Mouse (Mus musculus) frontal cortex, postnatal 36 days (tissue): ENCODE measurements around the gene Cep57l1.
"Not testable (repeated sequence)": the region's sequence is repeated elsewhere in the genome, so short reads cannot be mapped to it uniquely, and the experiment has no call there.

Experiments used
- DNase-seq, 2 experiments: peaks; one replicate each; pipeline ENCODE4 v3.0.0; 2022; ENCODE audit warnings: low spot score in 2 of 2

The Cep57l1 gene

DNA sequence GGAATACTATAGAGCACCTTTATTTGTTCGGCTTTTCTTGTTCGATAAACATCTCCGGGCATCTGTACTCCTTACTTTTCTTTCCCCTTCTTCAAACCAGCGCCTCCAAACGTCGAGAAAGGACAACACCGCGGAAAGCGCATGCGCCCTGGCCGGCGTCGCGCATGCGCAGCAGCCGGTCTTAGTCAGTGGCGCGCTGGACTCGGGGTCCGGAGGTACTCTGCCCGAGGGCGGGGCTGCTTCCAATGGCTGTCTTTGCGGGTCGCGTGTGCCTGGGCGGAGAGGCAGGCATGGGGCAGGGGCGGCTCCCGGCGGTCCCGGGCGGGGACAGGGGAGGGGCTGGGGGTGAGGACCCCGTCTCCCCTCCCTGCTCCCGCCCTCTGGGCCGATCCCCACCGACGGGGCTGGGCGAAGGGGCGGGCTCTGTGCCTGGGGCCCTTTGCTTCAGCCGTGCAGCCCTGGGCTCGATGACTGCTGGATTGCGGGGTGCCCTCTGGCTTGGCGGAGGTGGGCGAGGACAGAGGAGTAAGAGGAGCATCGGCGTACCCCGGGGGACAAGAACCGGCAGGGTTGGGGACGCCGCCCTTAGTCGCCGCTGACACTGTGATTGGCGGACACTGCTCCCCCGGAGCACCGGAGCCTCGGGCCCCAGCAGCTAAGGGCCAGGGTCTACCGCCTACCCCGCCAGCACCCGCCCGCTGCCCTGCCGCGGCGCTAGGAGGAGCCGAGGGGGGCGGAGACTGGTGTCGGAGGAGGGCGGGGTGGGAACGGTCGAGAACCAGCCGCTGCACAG lies at the start of gene Cep57l1, which contains the start of gene Sesn1:
Gene Cep57l1, minus strand, starts transcription at position 101 of the 793 bp plus-strand sequence.
Gene Sesn1, plus strand, starts transcription at position 165 of the 793 bp plus-strand sequence.
- DNase-seq, result peak; percentile 90 to 95

DNA sequence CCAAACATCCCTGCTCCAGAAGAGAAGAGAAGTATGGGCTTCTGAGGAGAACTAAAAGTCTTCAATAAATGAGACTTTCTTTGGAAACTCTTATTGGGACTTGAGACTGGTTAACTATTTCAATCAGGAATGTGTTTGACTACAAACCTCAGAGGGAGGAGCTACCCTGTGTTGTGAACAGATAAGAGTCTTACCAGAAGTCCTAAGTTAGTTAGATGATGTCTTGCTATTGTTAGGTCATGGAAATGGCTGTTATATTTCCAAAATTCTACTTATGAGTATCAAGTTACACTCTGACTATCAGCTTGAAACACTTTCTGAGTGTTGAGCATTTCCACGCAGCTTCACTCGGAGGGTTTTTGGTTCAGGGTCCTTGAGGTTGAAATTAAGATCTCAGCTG lies 39.0 kb upstream of the Cep57l1 start:
- DNase-seq, result no peak

DNA sequence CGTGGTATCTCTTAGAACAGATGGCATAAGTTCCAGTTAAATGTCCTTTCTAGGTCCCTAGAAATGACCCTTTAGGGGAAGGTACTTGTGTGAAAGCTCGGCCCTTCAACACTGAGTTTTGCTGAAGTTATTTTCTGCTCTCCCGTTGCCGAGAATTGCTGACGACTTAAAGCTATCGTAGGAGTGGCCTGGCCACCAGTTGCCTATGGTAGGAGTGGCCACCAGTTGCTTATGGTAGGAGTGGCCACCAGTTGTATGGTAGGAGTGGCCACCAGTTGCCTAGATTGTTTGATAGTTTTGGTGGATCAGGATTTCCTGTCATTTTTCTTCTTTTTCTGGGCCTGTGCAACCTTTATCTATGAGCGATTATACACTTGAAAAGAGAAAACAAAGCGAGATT lies 38.1 kb upstream of the Cep57l1 start:
- no peak for DNase-seq

DNA sequence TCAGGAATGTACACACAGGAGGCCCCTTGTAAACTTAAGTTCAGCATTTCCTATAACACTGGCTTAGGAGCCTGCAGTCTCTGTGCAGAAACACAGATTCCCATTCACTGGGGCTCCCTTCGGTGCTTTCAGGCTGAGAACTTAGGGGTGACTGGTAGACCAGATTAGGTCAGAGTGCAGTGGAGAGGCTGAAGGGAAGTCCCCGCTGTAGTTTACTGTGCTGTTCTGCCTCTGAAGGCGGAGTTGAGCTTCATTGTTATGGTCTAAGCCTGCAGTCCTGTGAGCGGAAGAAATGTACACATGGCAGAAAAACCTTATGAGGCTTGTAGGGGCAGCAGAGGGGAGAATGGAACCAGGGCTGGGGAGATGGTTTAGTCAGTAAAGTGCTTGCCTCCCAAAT lies 29.2 kb upstream of the Cep57l1 start:
- no peak for DNase-seq

DNA sequence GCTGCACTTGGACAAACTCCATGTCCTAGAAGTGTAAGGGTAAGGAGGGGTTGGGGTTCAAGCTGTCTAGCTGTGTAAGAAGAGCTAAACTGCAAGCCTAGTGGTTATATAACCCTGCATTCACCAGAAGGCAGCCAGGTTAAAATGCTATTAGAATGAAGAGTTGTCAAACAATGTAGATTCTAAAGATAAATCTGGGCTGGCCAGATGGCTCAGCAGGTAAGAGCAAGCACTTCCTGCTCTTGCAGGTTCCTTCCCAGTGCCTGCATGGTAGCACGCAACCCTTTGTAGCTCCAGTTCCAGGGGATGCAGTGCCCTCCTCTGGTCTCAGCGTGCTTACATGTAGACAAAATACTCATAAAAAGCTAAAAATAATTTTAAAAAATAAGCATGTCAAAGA lies 24.5 kb upstream of the Cep57l1 start:
- no peak for DNase-seq

DNA sequence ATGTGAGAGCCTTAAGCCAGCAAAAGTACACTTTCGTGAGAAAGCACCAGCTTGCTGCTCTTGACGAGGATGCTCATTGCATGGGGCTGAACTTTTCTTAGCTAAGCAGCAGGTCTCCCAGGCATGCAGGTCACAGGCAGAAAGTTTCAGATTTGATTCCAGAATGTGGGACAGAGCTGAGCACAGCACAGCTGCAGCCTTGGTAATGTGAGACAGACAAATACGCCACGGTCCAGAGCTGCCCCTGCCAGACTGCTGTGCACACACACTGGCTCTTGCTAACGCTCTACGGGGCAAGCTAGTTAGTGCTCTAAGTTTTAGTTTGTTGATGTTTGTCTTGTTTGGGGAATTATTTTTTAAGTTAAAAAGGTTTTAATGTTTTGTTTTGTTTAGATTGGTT lies 22.5 kb upstream of the Cep57l1 start:
- DNase-seq, result no peak

DNA sequence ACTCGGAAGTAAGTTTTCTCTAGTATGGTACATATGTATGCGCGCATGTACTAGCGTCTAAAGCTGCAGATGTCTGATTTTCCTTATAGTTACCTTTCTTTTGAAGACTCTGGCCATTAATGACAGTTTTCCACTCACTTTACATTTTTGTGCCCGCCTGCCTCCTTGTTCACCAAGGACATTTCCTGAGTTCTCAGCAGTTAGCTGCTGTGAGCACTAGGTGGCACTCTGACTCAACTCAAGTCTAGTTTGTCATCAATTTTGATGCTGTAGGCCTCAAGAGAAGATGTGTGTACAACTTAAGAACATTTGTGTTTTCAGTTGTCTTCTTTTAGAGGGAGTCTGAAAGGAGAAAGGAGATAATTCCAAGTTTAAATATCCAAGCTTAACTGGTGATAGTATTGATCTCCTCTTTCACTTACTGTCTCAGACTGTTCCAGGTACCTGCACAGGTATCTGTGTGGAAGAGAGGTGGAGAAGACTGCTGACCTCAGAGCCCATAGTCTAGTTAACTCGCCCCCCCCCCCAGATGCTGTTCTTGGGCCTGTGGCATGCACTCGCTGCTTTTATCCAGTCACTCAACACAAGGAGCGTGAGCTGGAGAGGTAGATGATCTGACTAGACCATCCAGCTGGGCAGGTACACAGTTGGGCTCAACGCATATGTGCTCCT lies 21.3 kb upstream of the Cep57l1 start:
- DNase-seq, result peak; percentile 65 to 83

DNA sequence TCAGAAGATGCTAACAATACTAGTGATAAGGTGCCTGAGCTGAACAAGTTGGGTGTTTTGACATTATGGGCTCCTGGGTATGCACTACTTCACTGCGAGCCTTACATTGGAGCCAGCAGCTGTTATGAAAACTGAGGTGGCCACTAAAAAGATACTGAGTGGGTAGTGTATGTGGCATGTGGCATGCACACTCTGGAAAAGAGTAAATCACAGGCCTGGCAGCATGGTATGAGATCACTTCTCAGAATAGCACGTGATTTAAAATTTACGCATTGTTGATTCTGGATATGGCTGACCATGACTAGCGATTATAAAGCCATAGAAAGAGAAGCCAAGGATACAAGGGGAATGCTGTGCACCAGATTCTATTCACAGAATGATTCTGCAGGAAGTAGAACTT lies 20.8 kb upstream of the Cep57l1 start:
- DNase-seq, result no peak

DNA sequence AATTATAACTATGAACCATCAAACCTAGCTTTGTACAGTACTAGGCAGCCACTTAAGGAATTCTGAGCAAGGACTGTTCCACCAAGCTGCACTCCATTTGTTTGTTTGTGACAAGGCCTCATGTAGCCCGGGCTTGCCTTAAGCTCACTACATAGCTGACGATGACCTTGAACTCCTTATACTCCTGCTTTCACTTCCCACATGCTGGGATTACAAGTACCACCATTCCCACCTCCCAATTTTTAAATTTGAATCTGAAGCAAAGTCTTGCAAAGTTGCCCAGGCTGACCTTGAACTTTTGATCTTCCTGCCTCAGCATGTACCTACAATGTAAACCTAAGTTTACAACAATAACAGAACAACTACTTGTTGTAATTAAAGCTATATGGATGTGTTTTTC lies 20.3 kb upstream of the Cep57l1 start:
- no peak for DNase-seq

DNA sequence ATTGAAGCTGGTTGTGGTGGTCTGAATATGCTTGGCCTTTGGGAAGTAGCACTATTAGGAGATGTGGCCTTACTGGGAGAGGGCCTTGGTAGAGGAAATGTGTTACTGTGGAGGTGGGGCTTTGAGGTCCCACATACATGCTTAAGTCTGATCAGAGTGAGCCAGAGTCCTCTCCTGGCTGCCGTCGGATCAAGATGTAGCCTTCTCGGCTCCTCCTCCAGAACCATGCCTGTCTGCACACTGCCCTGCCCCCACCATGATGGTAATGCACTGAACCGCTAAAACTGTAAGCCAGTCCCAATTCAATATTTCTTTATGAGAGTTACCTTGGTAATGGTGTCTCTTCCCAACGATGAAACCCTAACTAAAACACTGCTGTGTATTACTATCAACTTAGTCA lies 19.5 kb upstream of the Cep57l1 start:
- DNase-seq, result no peak

DNA sequence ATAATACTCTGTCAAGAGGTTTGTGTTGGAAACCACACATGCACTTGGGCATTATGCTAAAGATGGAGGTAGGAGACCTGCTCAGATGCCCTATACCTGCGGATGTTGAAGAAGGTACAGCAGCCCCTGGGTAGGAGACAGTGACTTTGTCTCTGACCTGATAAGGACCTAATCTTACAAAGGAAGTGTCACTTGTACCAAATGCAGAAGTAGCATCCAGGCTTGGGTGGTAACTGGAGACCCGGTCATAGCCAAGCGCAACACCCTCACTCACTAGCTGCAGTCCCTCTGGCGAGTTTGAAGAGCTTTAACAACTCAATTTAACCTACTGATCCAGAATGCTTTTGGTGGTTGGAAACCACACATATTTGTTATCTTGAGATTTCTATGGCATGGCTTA lies 18.1 kb upstream of the Cep57l1 start:
- DNase-seq, result no peak

DNA sequence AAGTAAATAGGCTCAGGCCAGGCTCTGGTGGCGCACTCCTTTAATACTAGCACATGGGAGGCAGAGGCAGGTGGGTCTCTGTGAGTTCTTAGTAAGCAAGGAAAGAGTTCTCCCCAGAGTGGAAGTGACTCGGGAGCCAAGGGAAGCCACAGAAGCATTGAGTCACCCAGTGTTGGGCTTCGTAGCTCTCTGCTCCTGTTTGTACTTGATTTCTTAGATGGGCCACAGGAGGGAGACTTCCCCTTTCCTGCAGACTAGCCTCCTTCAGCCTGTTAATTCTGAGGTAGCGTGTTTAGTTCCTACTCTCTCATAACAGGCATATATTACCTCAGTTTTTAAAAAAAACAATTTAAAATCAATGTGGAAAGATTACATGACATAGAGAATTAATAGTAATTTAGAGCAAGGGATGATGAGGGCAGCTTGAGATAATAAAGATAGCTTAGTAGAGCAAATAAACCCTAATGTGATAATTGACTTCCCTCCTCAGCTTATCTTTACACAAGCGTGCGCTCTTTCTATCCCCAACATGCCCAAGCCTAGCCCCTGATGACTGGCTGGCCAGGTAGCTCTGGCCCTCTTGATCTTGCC lies 16.9 kb upstream of the Cep57l1 start:
- DNase-seq, result no peak

DNA sequence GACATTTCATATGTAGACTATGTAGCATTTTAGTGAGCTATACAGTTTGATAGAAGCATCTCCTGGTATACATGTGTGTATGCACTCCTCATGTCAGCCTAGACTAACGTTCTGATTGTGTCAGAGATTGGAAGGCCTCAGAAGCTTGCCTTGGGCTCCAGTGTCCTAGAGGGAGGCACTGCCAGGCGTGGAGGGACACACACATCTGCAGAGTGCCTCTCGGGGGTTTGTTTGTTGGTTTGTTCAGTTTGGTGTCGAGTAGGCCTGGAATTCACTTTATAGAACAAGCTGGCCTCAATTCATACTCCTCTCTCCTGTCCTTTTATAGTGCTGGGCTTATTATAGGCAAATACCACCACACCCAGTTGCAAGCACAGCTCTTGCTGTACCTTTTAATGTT lies 16.3 kb upstream of the Cep57l1 start:
- DNase-seq, result no peak

DNA sequence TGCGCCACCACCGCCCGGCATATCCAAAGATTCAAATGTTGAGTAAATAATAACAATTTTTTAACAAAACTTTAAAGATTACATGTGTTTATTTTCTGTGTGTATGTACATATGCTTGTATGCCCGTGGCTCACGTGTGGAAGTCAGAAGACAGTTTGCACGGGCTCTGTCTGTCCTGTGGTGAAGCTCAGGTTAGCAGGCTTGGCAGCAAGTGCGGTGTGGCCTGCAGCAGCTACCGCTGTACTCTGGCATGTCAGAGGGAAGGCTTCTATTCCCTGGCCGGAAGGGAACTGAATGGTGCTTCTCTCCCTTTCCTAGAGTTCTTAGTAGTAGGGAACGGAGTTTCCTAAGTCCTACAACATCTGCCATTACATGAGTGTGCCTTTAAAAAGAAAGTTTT lies 15.4 kb upstream of the Cep57l1 start:
- no peak for DNase-seq

DNA sequence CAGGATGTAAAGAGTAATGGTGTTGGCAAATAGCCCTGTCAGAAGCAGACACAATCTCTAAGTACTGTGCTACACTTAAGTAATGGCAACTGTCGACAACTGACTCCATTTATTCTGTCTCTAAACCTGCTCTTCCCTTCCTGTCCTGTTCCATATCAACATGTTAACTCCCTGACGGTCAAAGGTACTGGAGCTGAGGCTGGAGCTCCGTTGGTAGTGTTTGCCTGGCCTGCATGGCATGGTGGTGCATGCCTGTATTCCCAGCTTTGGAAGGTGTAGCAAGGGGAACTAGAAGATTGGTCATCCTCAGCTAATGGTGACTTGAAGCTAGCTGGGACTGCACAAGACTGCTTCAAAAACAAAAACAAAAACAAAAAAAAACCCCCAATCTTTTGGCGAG lies 14.2 kb upstream of the Cep57l1 start:
- DNase-seq, result no peak

DNA sequence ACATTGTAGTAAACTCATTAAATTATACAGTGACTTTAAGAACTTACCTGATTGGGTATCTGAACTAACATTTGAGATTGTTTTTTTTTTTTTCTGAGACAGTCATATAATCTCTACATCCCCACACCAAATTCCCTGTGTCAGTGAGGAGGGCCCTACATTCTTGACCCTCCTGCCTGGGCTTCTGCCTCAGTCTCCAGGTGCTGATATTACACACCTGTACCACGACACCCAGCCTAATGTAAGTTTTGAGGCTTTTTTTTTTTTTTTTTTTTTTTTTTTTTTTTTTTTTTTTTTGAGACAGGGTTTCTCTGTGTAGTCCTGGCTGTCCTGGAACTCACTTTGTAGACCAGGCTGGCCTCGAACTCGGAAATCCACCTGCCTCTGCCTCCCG lies 13.6 kb upstream of the Cep57l1 start:
- DNase-seq, result not testable (repeated sequence)

DNA sequence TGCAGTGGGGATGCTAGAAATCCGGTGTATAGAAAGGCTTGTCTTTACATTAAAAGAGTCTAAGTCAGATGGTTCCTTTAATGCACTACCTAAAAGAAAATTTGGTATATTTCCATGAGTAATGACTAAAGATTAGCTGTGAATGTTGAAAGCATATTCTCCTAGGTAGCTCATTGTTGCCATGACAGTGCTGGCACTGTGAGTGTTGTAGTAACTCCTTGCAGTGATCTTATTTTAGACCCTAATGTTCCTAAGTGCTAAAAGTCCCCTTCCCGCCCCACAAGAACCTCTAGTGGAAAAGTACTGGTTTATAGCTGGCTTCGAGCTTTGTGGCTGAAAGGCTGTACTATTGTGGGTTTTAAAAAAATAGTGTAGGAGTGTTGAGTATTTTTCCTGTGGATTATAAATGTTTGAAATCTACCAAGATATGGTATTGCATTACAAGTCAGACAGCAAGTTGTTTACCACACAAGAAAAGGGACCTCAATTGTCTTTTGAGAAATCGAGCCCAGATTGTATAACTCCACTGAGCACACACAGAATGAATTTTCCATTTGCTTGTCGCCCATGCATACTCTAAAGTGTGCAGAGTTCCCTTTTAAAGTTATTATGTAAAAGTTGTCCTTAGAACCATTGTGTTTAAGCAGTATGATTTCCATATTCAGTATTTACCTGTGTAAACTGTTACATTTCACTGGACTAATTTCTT lies 13.1 kb upstream of the Cep57l1 start:
- DNase-seq, result peak in 1 of 2 experiments; percentile 47

DNA sequence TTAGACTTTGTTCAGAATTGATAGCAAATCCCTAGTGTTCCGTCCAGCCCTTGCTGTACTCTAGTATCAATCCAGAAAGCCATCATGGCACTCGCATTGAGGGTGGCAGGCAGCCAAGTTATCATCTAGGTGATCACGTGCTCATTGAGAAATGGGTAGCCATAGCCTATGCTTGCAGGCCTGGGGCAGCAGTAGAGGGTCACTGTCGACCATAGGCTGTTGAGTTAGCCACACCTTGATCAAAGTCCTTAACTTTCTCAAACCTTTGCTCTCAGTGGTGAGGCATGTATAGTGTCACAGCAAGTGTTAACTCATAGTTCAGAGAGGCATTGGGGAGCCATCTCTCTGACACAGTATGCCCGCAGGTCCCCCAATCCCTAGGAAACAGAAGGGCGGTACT lies 11.5 kb upstream of the Cep57l1 start:
- no peak for DNase-seq

DNA sequence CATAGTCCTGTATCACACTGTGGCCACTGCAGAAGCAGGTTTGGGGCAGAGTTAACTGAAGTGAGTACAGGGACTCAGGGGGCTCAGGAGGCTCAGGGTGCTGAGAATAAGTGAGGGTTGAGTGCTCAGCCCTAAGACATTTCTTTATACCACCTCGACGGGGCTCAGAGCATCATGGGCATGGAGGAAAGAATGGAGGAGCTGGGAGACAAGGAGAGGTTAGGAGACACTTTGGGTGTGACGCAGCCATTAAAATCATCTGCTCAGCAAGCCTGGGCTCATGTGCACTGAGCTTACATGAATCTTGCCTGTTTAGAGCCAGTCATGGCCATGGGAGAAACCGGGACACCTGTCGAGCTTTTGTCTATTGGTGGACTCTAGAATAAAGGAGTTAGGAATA lies 10.7 kb upstream of the Cep57l1 start:
- no peak for DNase-seq

DNA sequence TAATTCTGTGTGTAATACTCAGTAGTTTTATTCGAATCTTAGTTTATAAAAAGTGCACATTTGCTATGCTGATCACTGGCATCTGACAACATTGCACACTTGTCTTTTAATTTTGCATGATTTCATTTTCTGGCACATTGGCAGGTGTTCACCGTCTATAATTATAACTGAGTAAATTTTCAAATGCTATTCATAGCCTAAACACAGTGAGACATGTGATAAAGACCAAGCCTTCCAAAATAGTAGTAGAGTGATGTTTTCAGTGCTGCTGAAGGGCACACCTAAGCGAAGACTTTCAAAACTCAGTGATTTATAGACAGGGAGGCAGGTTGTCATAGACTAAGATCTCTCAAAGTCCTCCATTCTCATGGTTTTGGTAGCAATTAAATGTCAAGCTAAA lies 9.6 kb upstream of the Cep57l1 start:
- DNase-seq, result no peak

DNA sequence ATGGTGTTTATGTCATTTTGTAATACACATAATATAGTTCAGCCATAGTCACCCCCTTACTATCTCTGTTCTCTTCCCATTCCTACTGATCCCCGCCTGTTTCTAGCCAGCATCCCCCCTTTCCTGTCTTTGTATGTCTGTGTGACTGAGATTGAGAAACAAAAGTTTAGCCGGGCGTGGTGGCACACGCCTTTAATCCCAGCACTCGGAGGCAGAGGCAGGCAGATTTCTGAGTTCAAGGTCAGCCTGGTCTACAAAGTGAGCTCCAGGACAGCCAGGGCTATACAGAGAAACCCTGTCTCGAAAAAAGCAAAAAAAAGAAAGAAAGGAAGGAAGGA lies 9.0 kb upstream of the Cep57l1 start:
- DNase-seq, result not testable (repeated sequence)

DNA sequence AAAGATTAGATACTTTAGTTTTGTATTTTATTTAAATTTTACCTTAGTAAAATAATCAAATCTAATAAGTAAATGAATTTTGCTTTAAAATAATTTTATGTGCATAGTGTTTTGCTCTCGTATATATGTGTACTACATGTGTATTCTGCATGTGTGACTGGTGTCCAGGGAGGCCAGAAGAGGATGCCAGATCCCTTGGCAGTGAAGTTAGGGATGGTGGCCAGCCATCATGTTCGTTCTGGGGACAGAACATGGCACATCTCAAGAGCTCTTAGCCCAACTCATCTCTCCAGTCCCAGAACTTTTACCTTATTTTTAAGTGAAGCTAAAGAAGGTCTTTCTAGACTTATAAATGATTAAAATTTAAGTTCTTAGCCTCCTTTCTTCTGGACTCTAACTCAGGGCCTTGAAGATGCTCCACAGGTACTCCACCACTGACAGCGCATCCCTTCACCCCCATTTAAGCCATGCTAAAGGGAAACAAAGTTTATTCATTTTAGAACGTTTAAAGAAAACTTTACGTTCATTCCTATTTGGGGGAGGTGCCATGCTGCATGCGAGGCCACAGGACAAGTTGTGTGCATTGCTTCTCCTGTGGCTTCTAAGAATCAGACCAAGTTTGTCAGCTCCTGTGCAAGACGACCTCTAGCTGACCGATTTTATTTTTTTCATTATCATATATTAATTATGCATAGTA lies 8.5 kb upstream of the Cep57l1 start:
- no peak for DNase-seq
